Mouse (Mus musculus) C2C12 (cell line): ENCODE measurements at regions not wholly inside any gene's neighbourhood (a gene's known extent, or its start where the extent isn't known, plus 50 kb on each side); places are given as distances from the start of the nearest gene placed in this dataset.

Experiments
- CEBPB ChIP-seq: IDR thresholded peaks from one replicate; pipeline ENCODE4 v1.6.1; 2011; ENCODE audit warnings: low read depth, mild to moderate bottlenecking, control low read depth, moderate library complexity
- CTCF ChIP-seq: IDR thresholded peaks from one replicate; pipeline ENCODE4 v1.5.1; 2011; ENCODE audit not compliant: control insufficient read depth, insufficient read depth, insufficient read length
- MAX ChIP-seq: IDR thresholded peaks from one replicate; pipeline ENCODE4 v1.6.1; 2011; ENCODE audit warnings: mild to moderate bottlenecking, control low read depth
- MYOD1 ChIP-seq: IDR thresholded peaks from one replicate; pipeline ENCODE4 v1.6.1; 2011; ENCODE audit warnings: low read depth; ENCODE audit not compliant: control insufficient read depth, insufficient read length
- MYOG ChIP-seq: IDR thresholded peaks from one replicate; pipeline ENCODE4 v1.6.1; 2011; ENCODE audit not compliant: control insufficient read depth, insufficient read length; ENCODE audit errors: extremely low read depth
- USF1 ChIP-seq: IDR thresholded peaks from one replicate; pipeline ENCODE4 v1.6.1; 2011; ENCODE audit warnings: low read depth, mild to moderate bottlenecking, control low read depth, moderate library complexity

DNA sequence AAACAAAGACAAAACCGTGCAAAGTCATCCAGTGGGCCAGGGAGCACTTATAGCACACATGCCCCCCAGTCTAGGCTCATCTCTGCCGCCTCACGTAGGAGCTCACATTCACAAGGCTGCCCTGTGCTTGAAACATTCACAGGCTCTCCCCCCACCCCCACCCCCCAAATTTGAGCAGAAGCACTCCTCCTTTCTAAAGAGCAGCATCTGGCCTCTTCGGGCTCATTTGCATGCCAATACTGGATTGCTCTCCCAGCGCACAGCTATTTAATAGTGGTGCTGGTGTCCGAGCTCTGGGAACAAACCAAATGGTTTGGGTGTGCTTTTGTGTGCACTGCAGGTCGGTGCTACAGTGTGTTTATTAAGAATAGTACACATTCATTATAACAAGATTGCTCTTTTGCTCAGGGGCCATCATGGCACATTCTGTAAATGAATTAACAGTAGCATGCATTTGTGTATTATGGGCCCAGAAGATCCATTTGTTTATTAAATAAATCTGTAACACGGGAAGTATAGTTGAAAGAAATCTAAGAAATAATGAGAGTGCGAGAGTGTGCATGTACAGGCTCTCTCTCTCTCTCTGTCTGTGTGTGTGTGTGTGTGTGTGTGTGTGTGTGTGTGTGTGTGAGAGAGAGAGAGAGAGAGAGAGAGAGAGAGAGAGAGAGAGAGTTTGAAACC, 108.3 kb upstream of the Zeb2 start:
- TF ChIP-seq USF1 (no peak), CTCF (no peak), MAX (no peak), MYOG (no peak), MYOD1 (no peak), CEBPB (no peak)
